Mouse (Mus musculus): ENCODE measurements around the gene Gm20431. TPM values are rescaled to one million over a fixed set of nuclear protein-coding genes. Genes with fewer than 3 reads are reported as not detected.

The Gm20431 gene
- total RNA-seq, 2 experiments from 2014 or later: 3.7 to 11.5 TPM

- intact Hi-C loops (cut with DNase I): loop anchor here (10.0 kb wide), 1 partner anchor 568 kb away; the partner anchor contains the start of gene Znfx1
- TF ChIP-seq CTCF (IDR thresholded peaks at IDR 0.05): no peak
- no peak for DNase-seq
- peak overlapping the region; percentile 90 for H3K4me3 ChIP-seq
- peak overlapping the region; percentile 99 for H3K27ac ChIP-seq
Observed at GRCm38 (mm10) chr2:167632731-167633536, 28.4 kb downstream of the Gm20431 start.

- peak within 1 kb of the TSS; percentile 99 for H3K27ac ChIP-seq
- peak within 1 kb of the TSS; percentile 90 for H3K4me3 ChIP-seq
- no peak for TF ChIP-seq CTCF (IDR thresholded peaks at IDR 0.05)
- peak; percentile 98 for DNase-seq
- intact Hi-C loops (cut with DNase I): loop anchor here (10.0 kb wide), 1 partner anchor 567 kb away; the partner anchor contains the start of gene Znfx1
Observed at GRCm38 (mm10) chr2:167631591-167632448, 29.5 kb downstream of the Gm20431 start, which contains the start of gene Ube2v1. Gene Ube2v1, minus strand, starts transcription at chr2:167632095.

DNA sequence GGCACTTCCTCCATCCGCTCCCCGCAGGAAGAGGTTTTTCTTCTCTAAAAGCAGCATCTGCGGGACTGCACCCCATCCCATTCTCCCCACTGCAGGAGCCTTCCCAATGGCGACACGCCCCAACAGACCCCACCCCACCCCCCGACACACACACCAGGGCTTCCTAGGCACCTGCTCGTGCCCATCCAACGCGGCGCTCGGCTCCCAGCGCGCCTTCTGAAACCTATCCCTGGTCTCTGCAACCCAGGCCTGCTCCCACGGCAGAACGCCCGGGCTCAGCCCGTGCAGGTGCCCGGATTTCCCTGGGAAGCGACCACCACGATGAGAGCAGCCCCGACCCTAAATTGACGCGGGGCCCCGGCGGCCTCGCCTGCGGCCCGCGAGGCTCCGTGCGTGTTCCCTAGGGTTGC lies 30.1 kb downstream of the Gm20431 start:
- Histone ChIP-seq H3K27ac (peak overlapping the region; percentile 99), H3K4me3 (peak overlapping the region; percentile 90)
- peak; percentile 63 for DNase-seq
- intact Hi-C loops (cut with DNase I): loop anchor here (10.0 kb wide), 1 partner anchor 566 kb away; the partner anchor contains the start of gene Znfx1
- TF ChIP-seq CTCF (IDR thresholded peaks at IDR 0.05): no peak

DNA sequence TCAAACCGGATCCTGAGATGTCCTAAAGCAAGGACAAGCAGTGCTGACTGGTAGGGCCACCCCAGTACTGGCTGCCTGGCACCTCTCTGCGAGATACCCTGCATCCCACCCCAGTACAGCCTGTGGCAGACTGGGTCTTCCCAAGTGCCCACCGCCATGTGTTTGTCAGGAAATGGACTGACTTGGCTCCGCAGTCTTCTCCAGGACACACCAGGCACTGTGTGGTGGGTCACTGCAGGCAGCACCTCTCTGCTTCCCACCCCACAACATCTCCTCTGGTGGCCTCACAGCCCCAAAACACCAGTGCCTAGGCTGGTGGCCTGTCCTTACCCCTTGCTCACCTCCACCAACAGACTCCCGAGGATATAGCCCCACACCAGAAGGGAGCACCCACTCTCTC lies 30.9 kb downstream of the Gm20431 start:
- Histone ChIP-seq H3K27ac (peak overlapping the region; percentile 99), H3K4me3 (peak overlapping the region; percentile 90)
- DNase-seq: no peak
- no peak for TF ChIP-seq CTCF (IDR thresholded peaks at IDR 0.05)
- intact Hi-C loops (cut with DNase I): loop anchor here (10.0 kb wide), 1 partner anchor 566 kb away; the partner anchor contains the start of gene Znfx1

DNA sequence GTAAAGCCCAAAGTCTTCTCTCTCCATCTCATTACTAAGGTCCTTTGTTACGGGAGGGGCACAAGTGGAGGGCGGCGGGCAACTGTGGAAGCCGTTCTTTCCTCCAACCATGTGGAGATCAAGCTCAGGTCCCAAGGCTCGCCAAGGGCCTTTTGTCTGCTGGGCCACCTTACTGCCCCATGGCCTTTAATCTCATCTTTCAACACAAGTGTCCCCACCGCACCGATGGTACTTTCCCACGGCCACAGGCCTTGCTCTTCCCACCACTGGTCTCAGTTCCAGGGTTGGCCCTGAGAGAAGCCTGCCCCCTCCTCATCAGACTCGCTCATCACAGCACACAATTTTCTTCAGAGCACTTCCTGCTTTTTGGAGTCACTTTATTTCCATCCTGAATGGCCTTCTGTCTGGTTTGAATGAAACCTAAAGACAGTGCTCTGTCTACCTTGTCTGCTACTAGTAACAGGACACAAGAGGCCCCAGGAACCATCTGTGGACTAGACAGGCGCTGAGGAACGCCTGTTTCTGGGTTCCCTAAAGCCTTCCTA lies 31.6 kb downstream of the Gm20431 start:
- Histone ChIP-seq H3K27ac (peak overlapping the region; percentile 99), H3K4me3 (peak overlapping the region; percentile 90)
- intact Hi-C loops (cut with DNase I): loop anchor here (10.0 kb wide), 1 partner anchor 565 kb away; the partner anchor contains the start of gene Znfx1
- DNase-seq: no peak
- no peak for TF ChIP-seq CTCF (IDR thresholded peaks at IDR 0.05)

DNA sequence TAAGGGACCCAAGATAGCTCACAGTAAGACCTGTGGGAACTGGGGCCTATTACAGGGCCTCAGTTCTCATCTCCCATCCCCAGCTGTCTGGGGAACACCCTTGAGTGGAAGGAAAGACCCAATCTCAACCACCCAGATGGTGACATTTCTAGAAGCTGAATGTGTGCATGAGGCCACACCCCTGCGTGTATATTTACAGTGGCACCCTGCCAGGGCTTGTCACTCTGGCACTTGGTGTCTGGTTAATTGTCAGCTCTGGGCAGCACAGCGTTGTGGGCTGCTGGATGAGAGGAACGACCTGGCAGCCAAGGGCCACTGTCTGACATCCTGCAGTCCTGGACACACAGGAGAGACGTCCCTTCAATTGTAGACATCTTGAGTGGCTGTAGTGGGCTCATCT lies 32.4 kb downstream of the Gm20431 start:
- intact Hi-C loops (cut with DNase I): no loop called here
- peak; percentile 57 for DNase-seq
- no peak for TF ChIP-seq CTCF (IDR thresholded peaks at IDR 0.05)
- peak overlapping the region; percentile 99 for H3K27ac ChIP-seq
- H3K4me3 ChIP-seq: no peak overlapping the region; the same call in 1 of the 2 replicates

DNA sequence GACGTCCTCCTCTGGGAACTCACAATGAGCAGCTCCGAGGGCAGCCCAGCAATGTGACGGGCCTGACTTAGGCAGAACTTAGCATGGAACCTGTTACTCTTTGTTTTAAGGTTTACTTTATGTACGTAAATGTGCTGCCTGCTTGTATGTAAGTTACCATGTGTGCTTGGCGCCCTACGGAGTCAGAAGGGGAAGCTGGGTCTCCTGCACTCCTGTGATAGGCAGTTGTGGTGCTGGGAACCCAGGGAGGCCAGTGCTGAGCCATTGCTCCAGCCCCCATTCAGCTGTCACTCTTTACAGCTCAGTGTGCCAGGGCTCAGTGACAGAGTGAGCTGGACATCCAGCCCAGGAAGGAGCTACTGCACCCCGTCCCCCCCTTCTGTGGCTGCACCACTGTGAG lies 34.3 kb downstream of the Gm20431 start:
- intact Hi-C loops (cut with DNase I): no loop called here

DNA sequence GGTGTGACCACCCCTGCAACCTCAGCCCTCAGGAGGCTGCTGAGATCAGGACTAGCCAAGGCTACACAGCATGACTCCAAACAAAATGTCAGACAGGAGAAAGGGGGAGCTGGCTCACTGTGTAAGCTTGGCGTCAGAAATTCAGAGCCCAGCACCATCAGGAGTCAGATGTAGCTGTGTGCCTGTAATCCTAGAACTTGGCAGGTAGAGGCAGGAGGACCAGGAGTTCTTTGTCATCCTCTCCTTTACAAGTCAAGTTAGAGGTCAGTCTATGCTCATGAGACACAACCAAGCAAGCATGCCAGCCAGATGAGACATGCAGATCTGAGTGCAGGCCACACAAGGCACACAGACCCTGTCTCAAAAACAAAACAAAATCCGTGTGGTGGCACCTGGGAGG lies 35.6 kb downstream of the Gm20431 start:
- intact Hi-C loops (cut with DNase I): no loop called here
- TF ChIP-seq CTCF (IDR thresholded peaks at IDR 0.05): no peak
- Histone ChIP-seq H3K4me3 (no peak overlapping the region; the same call in 1 of the 2 replicates), H3K27ac (peak overlapping the region; percentile 86)
- DNase-seq: peak; percentile 54

More for the DNA sequence above, 34.3 kb downstream of the Gm20431 start:
- Histone ChIP-seq H3K4me3 (no peak overlapping the region), H3K27ac (peak overlapping the region; percentile 86)
- TF ChIP-seq CTCF (IDR thresholded peaks at IDR 0.05): no peak
- peak; percentile 31 for DNase-seq

DNA sequence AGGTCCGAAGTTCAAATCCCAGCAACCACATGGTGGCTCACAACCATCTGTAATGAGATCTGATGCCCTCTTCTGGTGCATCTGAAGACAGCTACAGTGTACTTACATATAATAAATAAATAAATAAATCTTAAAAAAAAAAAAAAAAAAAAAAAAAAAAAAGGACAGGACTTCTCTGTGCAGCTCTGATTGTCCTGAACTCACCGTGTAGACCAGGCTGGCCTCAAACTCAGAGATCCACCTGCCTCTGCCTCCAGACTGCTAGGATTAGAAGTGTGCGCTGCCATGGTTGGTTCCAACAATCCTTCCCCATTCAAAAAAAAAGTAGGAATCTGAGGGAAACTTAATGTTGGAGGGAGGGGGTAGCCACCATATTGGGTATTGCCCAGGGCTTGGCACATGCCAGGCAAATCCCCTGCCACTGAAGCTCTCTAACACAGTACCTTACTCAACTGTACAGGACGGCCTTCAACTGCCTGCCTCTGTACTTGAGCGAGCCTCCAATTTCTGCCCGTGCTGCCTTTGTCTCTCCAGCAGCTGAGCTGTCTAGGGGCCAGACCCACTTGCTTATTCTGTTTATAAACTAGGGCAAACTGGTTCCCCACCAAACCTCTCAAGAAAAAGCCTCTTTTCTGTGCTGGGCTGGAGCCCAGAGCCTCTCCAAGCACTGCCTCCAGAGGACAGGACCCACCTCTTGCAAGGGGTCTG lies 36.8 kb downstream of the Gm20431 start:
- no peak for DNase-seq
- intact Hi-C loops (cut with DNase I): no loop called here
- no peak for TF ChIP-seq CTCF (IDR thresholded peaks at IDR 0.05)
- H3K27ac ChIP-seq: peak overlapping the region; percentile 86
- H3K4me3 ChIP-seq: no peak overlapping the region

DNA sequence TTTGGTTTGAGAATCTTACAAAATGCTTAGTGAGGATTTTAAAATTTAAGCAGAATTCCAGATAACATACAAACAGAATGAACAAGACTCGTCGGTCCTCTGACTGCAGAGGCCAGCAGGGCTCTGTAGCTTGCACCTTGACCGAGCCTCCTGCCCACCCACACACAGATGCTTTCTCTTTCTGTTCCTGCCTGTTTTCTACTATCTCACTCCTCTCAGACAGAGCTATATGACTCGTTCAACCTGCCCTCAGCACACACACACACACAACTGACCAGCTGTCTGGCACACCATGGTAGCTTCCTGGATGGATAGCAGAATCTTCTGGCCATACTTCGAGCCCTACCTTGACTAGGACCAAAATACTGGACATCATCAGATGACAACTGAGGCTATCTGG lies 38.3 kb downstream of the Gm20431 start:
- no peak for DNase-seq
- peak overlapping the region; percentile 79 for H3K27ac ChIP-seq
- intact Hi-C loops (cut with DNase I): no loop called here
- TF ChIP-seq CTCF (IDR thresholded peaks at IDR 0.05): no peak
- H3K4me3 ChIP-seq: no peak overlapping the region

- Histone ChIP-seq H3K27ac (peak overlapping the region; percentile 79), H3K4me3 (peak overlapping the region; percentile 34)
- intact Hi-C loops (cut with DNase I): no loop called here
- no peak for TF ChIP-seq CTCF (IDR thresholded peaks at IDR 0.05)
- DNase-seq: peak; percentile 58
Observed at GRCm38 (mm10) chr2:167622352-167622751, 38.9 kb downstream of the Gm20431 start.
